ENCODE assay signal across 7 mouse cellular contexts in the genomic region with DNA sequence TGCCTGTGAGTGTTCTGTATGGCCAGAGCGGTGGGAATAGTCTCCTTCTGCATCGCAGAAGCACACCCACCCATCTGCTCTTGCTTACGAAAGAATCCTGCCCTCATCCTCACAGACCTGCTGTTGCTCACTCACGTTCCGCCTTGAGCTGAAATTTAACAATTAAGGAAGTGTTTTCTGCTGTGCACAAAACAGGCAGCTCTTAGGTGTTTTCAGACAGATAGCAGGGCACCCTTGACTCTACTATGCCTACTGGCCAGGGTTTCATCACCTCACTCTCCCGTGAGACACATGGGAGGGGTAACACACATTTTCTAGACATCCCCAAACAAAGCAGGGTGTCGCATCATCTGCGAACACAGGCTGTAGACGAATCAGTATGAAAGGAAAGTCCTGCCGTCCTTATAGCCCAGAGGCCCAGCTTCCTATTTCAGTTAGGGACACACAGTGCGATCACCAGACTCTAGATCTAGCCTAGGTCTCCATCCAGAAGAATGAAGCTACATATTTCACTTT. TPM values are rescaled to one million over a fixed set of nuclear protein-coding genes. Genes with fewer than 3 reads are reported as not detected.
DNase-seq lines count a peak whose midpoint lies in the region; ATAC-seq and TF ChIP-seq lines count a peak whose summit lies in the region.

No protein-coding gene starts in this region.

- no peak for ATAC-seq in heart, postnatal 0 days (ENCODE audit: insufficient read depth, low read depth)
- no peak for ATAC-seq in liver, postnatal 0 days

- DNase-seq in right cerebral cortex, adult 18-20 months = peak; percentile 36
- DNase-seq in right cerebral cortex, postnatal 4 days = no peak
- DNase-seq in cerebellum, postnatal 36 days = peak; percentile 24 to 46
- no peak for DNase-seq in heart, postnatal 0 days (ENCODE audit: low spot score)
- no peak for DNase-seq in liver, postnatal 0 days
- peak; percentile 55 for DNase-seq in splenic B cell, adult 2 months (ENCODE audit: low read depth, low spot score)
- DNase-seq in thymus, postnatal 36 days = no peak

- no peaks in the 10 kb centered on the region for H3K27me3 ChIP-seq in heart, postnatal 0 days (ENCODE audit: control insufficient read depth, insufficient read depth, low read length)
- H3K27me3 ChIP-seq in liver, postnatal 0 days (ENCODE audit: insufficient read depth, low read length) = no peaks in the 10 kb centered on the region
- H3K27me3 ChIP-seq in splenic B cell, adult 2 months (ENCODE audit: control insufficient read depth, insufficient read depth, low read length, poor library complexity, severe bottlenecking) = no peaks in the 10 kb centered on the region

- peak overlapping the region; percentile 47 for H3K9ac ChIP-seq in heart, postnatal 0 days (replicated peaks; ENCODE audit: low read depth, low read length)
- H3K9ac ChIP-seq in liver, postnatal 0 days (replicated peaks) = 0 out of 2 replicates have a peak overlapping the region, but pooled peaks have one; percentile 17

- H3K4me1 ChIP-seq in heart, postnatal 0 days (ENCODE audit: control insufficient read depth, insufficient read depth) = peaks cover 15% of the 10 kb centered on the region
- peaks cover 6% of the 10 kb centered on the region for H3K4me1 ChIP-seq in liver, postnatal 0 days (ENCODE audit: insufficient read depth)

- peak overlapping the region; percentile 69 for H3K27ac ChIP-seq in heart, postnatal 0 days (ENCODE audit: low read depth)
- H3K27ac ChIP-seq in liver, postnatal 0 days (ENCODE audit: low read depth) = peak overlapping the region; percentile 41

- H3K4me3 ChIP-seq in heart, postnatal 0 days (ENCODE audit: low read depth, low read length) = peak overlapping the region; percentile 40
- H3K4me3 ChIP-seq in liver, postnatal 0 days (ENCODE audit: low read depth, low read length) = peak overlapping the region; percentile 1; the same call in 1 of the 2 replicates

- no peaks in the 10 kb centered on the region for H3K36me3 ChIP-seq in heart, postnatal 0 days (replicated peaks; ENCODE audit: control insufficient read depth, insufficient read depth, low read length)
- no peaks in the 10 kb centered on the region for H3K36me3 ChIP-seq in liver, postnatal 0 days (replicated peaks; ENCODE audit: insufficient read depth, low read length)
- no peaks in the 10 kb centered on the region for H3K36me3 ChIP-seq in splenic B cell, adult 2 months (ENCODE audit: control insufficient read depth, insufficient read depth, low read length, poor library complexity, severe bottlenecking)

- WGBS in heart, postnatal 0 days = 19% methylated on average over 11 of the region's 11 CpGs
- WGBS in liver, postnatal 0 days (ENCODE audit: insufficient replicate concordance) = 27% methylated on average over 11 of the region's 11 CpGs

- TF ChIP-seq EP300 in heart, postnatal 0 days (IDR thresholded peaks at IDR 0.05; ENCODE audit: low read depth) = no peak
- no peak for TF ChIP-seq EP300 in liver, postnatal 0 days (IDR thresholded peaks at IDR 0.05; ENCODE audit: low read depth)

- no peaks in the 10 kb centered on the region for H3K9me3 ChIP-seq in heart, postnatal 0 days (replicated peaks; ENCODE audit: control insufficient read depth, low read length)
- H3K9me3 ChIP-seq in liver, postnatal 0 days (ENCODE audit: low read length) = no peaks in the 10 kb centered on the region

- peak overlapping the region; percentile 69 for H3K4me2 ChIP-seq in heart, postnatal 0 days (ENCODE audit: low read depth, low read length)
- H3K4me2 ChIP-seq in liver, postnatal 0 days (ENCODE audit: low read depth, low read length) = peak overlapping the region; percentile 41

- TF ChIP-seq CTCF in heart, postnatal 0 days (IDR thresholded peaks at IDR 0.05; ENCODE audit: low read depth) = no peak
- no peak for TF ChIP-seq CTCF in liver, postnatal 0 days (IDR thresholded peaks at IDR 0.05; ENCODE audit: low read depth)

RNA-seq across cellular contexts. Expression of a gene that starts 2.4 kb away (rescaled TPM):
- total RNA-seq in heart, postnatal 0 days (2014; rRNA removed; ENCODE audit: low replicate concordance) = 31.8 and 48.0 TPM in 2 replicates
- 47.1 and 56.7 TPM in 2 replicates for polyA plus RNA-seq in heart, postnatal 0 days (2015; fragmentation: Nextera tagmentation; extraction: Ambion mirVana)
- 6.2 and 8.3 TPM in 2 replicates for polyA plus RNA-seq in liver, postnatal 0 days (2015; fragmentation: Nextera tagmentation; extraction: Ambion mirVana)

Comparison
In these comparisons a context has a peak if more than half of its experiments do, and no peak if none do; other contexts are left out.
1. DNase-seq: peak in right cerebral cortex, adult 18-20 months (single experiment), cerebellum, postnatal 36 days (2 of 2) and splenic B cell, adult 2 months (single experiment); none in right cerebral cortex, postnatal 4 days (single experiment), heart, postnatal 0 days (single experiment), liver, postnatal 0 days (single experiment) and thymus, postnatal 36 days (0 of 2).